Comparison of ENCODE assay signal across 8 mouse cellular contexts in genomic region chr1:171249913-171250600, GRCm38 (mm10). TPM values are rescaled to one million over a fixed set of nuclear protein-coding genes. Genes with fewer than 3 reads are reported as not detected.
DNase-seq lines count a peak whose midpoint lies in the region; ATAC-seq and TF ChIP-seq lines count a peak whose summit lies in the region.
"Had no signal": no experiment of that assay in that cellular context is flagged by ENCODE, and none has a peak within 500 bp of the region (broad histone marks: within the 10 kb centered on the region; RNA-seq: fewer than 3 reads in every experiment).

Gene Adamts4 (plus strand): TSS chr1:171250421.

- peak within 1 kb of the TSS; percentile 29 for H3K4me3 ChIP-seq in C2C12 (ENCODE audit: insufficient read depth, poor library complexity, severe bottlenecking)
- peak within 1 kb of the TSS; percentile 22 for H3K4me3 ChIP-seq in forebrain, embryonic 12.5 days (replicated peaks)
- H3K4me3 ChIP-seq in hindbrain, embryonic 12.5 days: peak within 1 kb of the TSS; percentile 29
- H3K4me3 ChIP-seq in limb, embryonic 10.5 days: peak within 1 kb of the TSS; percentile 53
- peak within 1 kb of the TSS; percentile 12 for H3K4me3 ChIP-seq in neural tube, embryonic 15.5 days (replicated peaks)
- H3K4me3 ChIP-seq: erythroblast, embryonic 14.5 days had no signal

- H3ac ChIP-seq in C2C12 (ENCODE audit: control insufficient read depth, insufficient read length, low read depth): peak within 1 kb of the TSS; percentile 72

- peaks cover 15% of the 10 kb centered on the region for H3K79me3 ChIP-seq in C2C12 (ENCODE audit: low read depth)

- peak within 1 kb of the TSS; percentile 47 for H3K4me2 ChIP-seq in forebrain, embryonic 12.5 days
- peak within 1 kb of the TSS; percentile 55 for H3K4me2 ChIP-seq in hindbrain, embryonic 12.5 days (replicated peaks)
- H3K4me2 ChIP-seq in neural tube, embryonic 15.5 days: peak within 1 kb of the TSS; percentile 49

- no peak for TF ChIP-seq CTCF in C2C12 (IDR thresholded peaks at IDR 0.05; ENCODE audit: control insufficient read depth, insufficient read depth, insufficient read length)

- peaks cover 58% of the 10 kb centered on the region for H3K4me1 ChIP-seq in forebrain, embryonic 12.5 days
- H3K4me1 ChIP-seq in hindbrain, embryonic 12.5 days: peaks cover 55% of the 10 kb centered on the region
- peaks cover 71% of the 10 kb centered on the region for H3K4me1 ChIP-seq in limb, embryonic 10.5 days
- peaks cover 55% of the 10 kb centered on the region for H3K4me1 ChIP-seq in neural tube, embryonic 15.5 days

- no peaks in the 10 kb centered on the region for H3K9me3 ChIP-seq in forebrain, embryonic 12.5 days
- H3K9me3 ChIP-seq in hindbrain, embryonic 12.5 days (replicated peaks): no peaks in the 10 kb centered on the region
- H3K9me3 ChIP-seq in limb, embryonic 10.5 days (replicated peaks): no peaks in the 10 kb centered on the region
- no peaks in the 10 kb centered on the region for H3K9me3 ChIP-seq in neural tube, embryonic 15.5 days (replicated peaks)

- peaks cover 18% of the 10 kb centered on the region for H3K79me2 ChIP-seq in C2C12 (ENCODE audit: control insufficient read depth, insufficient read depth)

- no peaks in the 10 kb centered on the region for H3K27me3 ChIP-seq in C2C12 (ENCODE audit: control insufficient read depth, insufficient read depth, insufficient read length)
- H3K27me3 ChIP-seq in forebrain, embryonic 12.5 days: peaks cover 5% of the 10 kb centered on the region
- H3K27me3 ChIP-seq in hindbrain, embryonic 12.5 days: no peaks in the 10 kb centered on the region
- no peaks in the 10 kb centered on the region for H3K27me3 ChIP-seq in limb, embryonic 10.5 days (ENCODE audit: low read depth, poor library complexity, severe bottlenecking)
- H3K27me3 ChIP-seq in neural tube, embryonic 15.5 days (replicated peaks): no peaks in the 10 kb centered on the region

- H3K9ac ChIP-seq in forebrain, embryonic 12.5 days: peak within 1 kb of the TSS; percentile 44
- H3K9ac ChIP-seq in hindbrain, embryonic 12.5 days: peak within 1 kb of the TSS; percentile 49
- peak within 1 kb of the TSS; percentile 42 for H3K9ac ChIP-seq in neural tube, embryonic 15.5 days (replicated peaks)

- H3K36me3 ChIP-seq in C2C12 (ENCODE audit: control insufficient read depth, insufficient read depth): peaks cover 5% of the 10 kb centered on the region
- H3K36me3 ChIP-seq in forebrain, embryonic 12.5 days (replicated peaks): peaks cover 6% of the 10 kb centered on the region
- H3K36me3 ChIP-seq in hindbrain, embryonic 12.5 days: peaks cover 1% of the 10 kb centered on the region; the same call in 1 of the 2 replicates
- peaks cover 30% of the 10 kb centered on the region for H3K36me3 ChIP-seq in limb, embryonic 10.5 days
- H3K36me3 ChIP-seq in neural tube, embryonic 15.5 days: no peaks in the 10 kb centered on the region

- 21% methylated on average over 5 of the region's 5 CpGs for WGBS in forebrain, embryonic 12.5 days
- 12% methylated on average over 4 of the region's 5 CpGs for WGBS in hindbrain, embryonic 12.5 days
- WGBS in limb, embryonic 10.5 days: 18% methylated on average over 5 of the region's 5 CpGs
- 16% methylated on average over 5 of the region's 5 CpGs for WGBS in neural tube, embryonic 15.5 days

- no peak for ATAC-seq in forebrain, embryonic 12.5 days (ENCODE audit: low FRiP score)
- ATAC-seq in hindbrain, embryonic 12.5 days (ENCODE audit: low FRiP score): no peak
- ATAC-seq in neural tube, embryonic 15.5 days (ENCODE audit: low FRiP score): no peak
- no peak for ATAC-seq in megakaryocyte-erythroid progenitor cell, adult 5-6 weeks (replicated peaks; ENCODE audit: low FRiP score, low TSS enrichment, poor library complexity, severe bottlenecking)

- peak within 1 kb of the TSS; percentile 72 for H3K27ac ChIP-seq in forebrain, embryonic 12.5 days
- H3K27ac ChIP-seq in hindbrain, embryonic 12.5 days: peak within 1 kb of the TSS; percentile 81
- H3K27ac ChIP-seq in limb, embryonic 10.5 days: peak within 1 kb of the TSS; percentile 91
- H3K27ac ChIP-seq in neural tube, embryonic 15.5 days (replicated peaks): peak within 1 kb of the TSS; percentile 60

- peak; percentile 68 for DNase-seq in 3134 (ENCODE audit: extremely low read depth, insufficient read length, low spot score)
- DNase-seq in limb, embryonic 10.5 days (ENCODE audit: low spot score): peak; percentile 58

TF ChIP-seq in C2C12, 6 proteins besides CTCF, POLR2A, EP300 and RAD21:
- TF ChIP-seq MYOG (IDR thresholded peaks at IDR 0.05; ENCODE audit: control insufficient read depth, extremely low read depth, insufficient read length): no peak
- TF ChIP-seq MYOD1 (IDR thresholded peaks at IDR 0.05; ENCODE audit: control insufficient read depth, insufficient read length, low read depth): peak; percentile 57
- no peak for TF ChIP-seq USF1 (IDR thresholded peaks at IDR 0.05; ENCODE audit: low read depth)
- TF ChIP-seq MAX (IDR thresholded peaks at IDR 0.05): no peak

RNA-seq across cellular contexts. Expression of gene Adamts4, which starts in this region (rescaled TPM):
- 6.7 TPM for polyA plus RNA-seq in C2C12 (2012; fragmentation: generic; extraction: Trizol)
- polyA plus RNA-seq in forebrain, embryonic 12.5 days (2016; fragmentation: Nextera tagmentation; extraction: Ambion mirVana): 8.9 TPM in 2 replicates
- polyA plus RNA-seq in hindbrain, embryonic 12.5 days (2016; fragmentation: Nextera tagmentation; extraction: Ambion mirVana): 8.5 and 10.6 TPM in 2 replicates
- 7.3 and 10.5 TPM in 2 replicates for polyA plus RNA-seq in limb, embryonic 10.5 days (2016; fragmentation: Nextera tagmentation; extraction: Ambion mirVana)
- 3.3 and 3.6 TPM in 2 replicates for polyA plus RNA-seq in neural tube, embryonic 15.5 days (2015; fragmentation: Nextera tagmentation; extraction: Ambion mirVana)
- total RNA-seq in megakaryocyte-erythroid progenitor cell, adult 5-6 weeks (2014; fragmentation: Nextera tagmentation): 0.11 TPM in 1 of 2 replicates, not detected in the other
- total RNA-seq in megakaryocyte-erythroid progenitor cell, adult 5-6 weeks (2017): not detected in 2 replicates
- polyA plus RNA-seq: erythroblast, embryonic 14.5 days had no signal
